Mouse (Mus musculus) intestine, postnatal 0 days (tissue): ENCODE results near the gene Strip1. TPM values are rescaled to one million over a fixed set of nuclear protein-coding genes. Genes with fewer than 3 reads are reported as not detected.

Experiments used
- ATAC-seq: fragments of 200-750 bp; cut with Nextera tagmentation; 2 replicates; pipeline ENCODE4 v1.8.0; 2017; ENCODE audit warnings: mild to moderate bottlenecking, moderate TSS enrichment, moderate library complexity
- H3K27ac ChIP-seq: fragments of 300-500 bp; sonication (generic); 2 replicates; pipeline ENCODE4 v1.5.1; 2014; ENCODE audit warnings: mild to moderate bottlenecking, low read depth, low read length, moderate library complexity
- H3K27me3 ChIP-seq: fragments of 300-500 bp; sonication (generic); replicated peaks from 2 replicates; pipeline ENCODE4 v1.6.1; 2014; ENCODE audit warnings: low read length, mixed read lengths; ENCODE audit not compliant: control insufficient read depth, insufficient read depth
- H3K36me3 ChIP-seq: fragments of 300-500 bp; sonication (generic); 2 replicates; pipeline ENCODE4 v1.6.1; 2014; ENCODE audit warnings: mild to moderate bottlenecking, moderate library complexity; ENCODE audit not compliant: control insufficient read depth, insufficient read depth
- H3K4me1 ChIP-seq: fragments of 300-500 bp; sonication (generic); replicated peaks from 2 replicates; pipeline ENCODE4 v1.6.1; 2014; ENCODE audit warnings: antibody characterized with exemption, low read length, mixed read lengths; ENCODE audit not compliant: control insufficient read depth, insufficient read depth
- H3K4me2 ChIP-seq: fragments of 300-500 bp; sonication (generic); replicated peaks from 2 replicates; pipeline ENCODE4 v1.6.1; 2014; ENCODE audit warnings: low read depth, mild to moderate bottlenecking, moderate library complexity
- H3K4me3 ChIP-seq: fragments of 300-500 bp; sonication (generic); 2 replicates; pipeline ENCODE4 v1.5.1; 2014; ENCODE audit warnings: low read depth, low read length
- H3K9ac ChIP-seq: fragments of 300-500 bp; sonication (generic); 2 replicates; pipeline ENCODE4 v1.6.1; 2014; ENCODE audit warnings: mild to moderate bottlenecking, low read depth, low read length
- H3K9me3 ChIP-seq: fragments of 300-500 bp; sonication (generic); 2 replicates; pipeline ENCODE4 v1.6.1; 2016; ENCODE audit warnings: mixed run types; ENCODE audit not compliant: control insufficient read depth
- CTCF ChIP-seq: sonication (generic); IDR thresholded peaks from 2 replicates; pipeline ENCODE4 v1.5.1; 2016; ENCODE audit warnings: low read depth, mild to moderate bottlenecking, control low read depth, antibody characterized with exemption, moderate library complexity
- WGBS: fragments of 180-500 bp; shearing (Covaris S2); extraction: QIAGEN DNeasy Blood & Tissue Kit; methylation state at CpG from one replicate; pipeline ENCODE4 v1.1.7; 2014; 5-methylcytosine and 5-hydroxymethylcytosine counted together
- polyA plus RNA-seq: library from polyadenylated mRNA; unstranded; fragments of >200 nt; fragmentation: Nextera tagmentation; extraction: Ambion mirVana; gene quantifications from 2 replicates; pipeline ENCODE4 v1.2.1, GENCODE M21; 2015

Gene Strip1
- polyA plus RNA-seq, 1 experiment from 2014 or later, result 17.8 TPM

- H3K27me3 ChIP-seq, result peaks cover 3% of the 10 kb centered on the region; the same call in 1 of the 2 replicates
- no peak overlapping the region for H3K4me2 ChIP-seq
- no peaks in the 10 kb centered on the region for H3K9me3 ChIP-seq
- H3K4me3 ChIP-seq, result no peak overlapping the region
- no peaks in the 10 kb centered on the region for H3K36me3 ChIP-seq
- TF ChIP-seq CTCF, result no peak
- 83% methylated on average over 7 of the region's 7 CpGs for WGBS
- no peak overlapping the region for H3K9ac ChIP-seq
- H3K4me1 ChIP-seq, result no peaks in the 10 kb centered on the region
- no peak overlapping the region for H3K27ac ChIP-seq
- ATAC-seq, result no peak
Measured at GRCm38 (mm10) chr3:107567766-107568165, 63.7 kb downstream of the Strip1 start.

- Histone ChIP-seq H3K4me1 (no peaks in the 10 kb centered on the region), H3K4me3 (no peak overlapping the region), H3K27me3 (peaks cover 6% of the 10 kb centered on the region; the same call in 1 of the 2 replicates), H3K9ac (no peak overlapping the region), H3K36me3 (no peaks in the 10 kb centered on the region), H3K9me3 (no peaks in the 10 kb centered on the region), H3K4me2 (no peak overlapping the region), H3K27ac (no peak overlapping the region)
- TF ChIP-seq CTCF, result no peak
- no peak for ATAC-seq
- 24% methylated on average over 3 of the region's 3 CpGs for WGBS
Measured at GRCm38 (mm10) chr3:107565331-107565730, 66.2 kb downstream of the Strip1 start.

- WGBS, result 51% methylated on average over 4 of the region's 4 CpGs
- H3K9ac ChIP-seq, result no peak overlapping the region
- H3K9me3 ChIP-seq, result no peaks in the 10 kb centered on the region
- no peaks in the 10 kb centered on the region for H3K36me3 ChIP-seq
- no peak overlapping the region for H3K27ac ChIP-seq
- H3K4me2 ChIP-seq, result no peak overlapping the region
- no peaks in the 10 kb centered on the region for H3K4me1 ChIP-seq
- no peak overlapping the region for H3K4me3 ChIP-seq
- no peak for ATAC-seq
- TF ChIP-seq CTCF, result no peak
- H3K27me3 ChIP-seq, result peaks cover 6% of the 10 kb centered on the region; the same call in 1 of the 2 replicates
Measured at GRCm38 (mm10) chr3:107563880-107564279, 67.6 kb downstream of the Strip1 start.

- TF ChIP-seq CTCF, result no peak
- H3K4me2 ChIP-seq, result no peak overlapping the region
- H3K27me3 ChIP-seq, result 0 out of 2 replicates have a peak, but pooled peaks cover 4% of the 10 kb centered on the region
- H3K36me3 ChIP-seq, result no peaks in the 10 kb centered on the region
- H3K9ac ChIP-seq, result no peak overlapping the region
- no peaks in the 10 kb centered on the region for H3K9me3 ChIP-seq
- 77% methylated on average over 4 of the region's 4 CpGs for WGBS
- no peak overlapping the region for H3K27ac ChIP-seq
- H3K4me3 ChIP-seq, result no peak overlapping the region
- no peaks in the 10 kb centered on the region for H3K4me1 ChIP-seq
- ATAC-seq, result no peak
Measured at GRCm38 (mm10) chr3:107562591-107562990, 68.9 kb downstream of the Strip1 start.

Other genes with a start within 250 kb of the Strip1 start
- 0.07 TPM in 2 replicates for gene Kcnc4, start 172.1 kb downstream of the Strip1 start, polyA plus RNA-seq
- gene Slc6a17, start 113.7 kb downstream of the Strip1 start, polyA plus RNA-seq, result 1.7 and 2.2 TPM in 2 replicates
- gene Ubl4b, start 76.6 kb downstream of the Strip1 start, polyA plus RNA-seq, result not detected in 2 replicates
- not detected in 2 replicates for gene Alx3, start 36.7 kb downstream of the Strip1 start, polyA plus RNA-seq
- not detected in 2 replicates for gene Gm10961, start 372 bp downstream of the Strip1 start, polyA plus RNA-seq
- gene Ahcyl1, start 64.9 kb upstream of the Strip1 start, polyA plus RNA-seq, result 37.8 and 39.0 TPM in 2 replicates
- 8.6 and 9.2 TPM in 2 replicates for gene Csf1, start 128.8 kb upstream of the Strip1 start, polyA plus RNA-seq
- 475 and 488 TPM in 2 replicates for gene Eps8l3, start 245.5 kb upstream of the Strip1 start, polyA plus RNA-seq